Mouse (Mus musculus): ENCODE results near the gene Hypk. TPM values are rescaled to one million over a fixed set of nuclear protein-coding genes. Genes with fewer than 3 reads are reported as not detected.
A peak's percentile ranks its signal among the peaks of the same experiment; 100 is the strongest.

Gene Hypk
- polyA plus RNA-seq, 1 experiment, result 3.2 TPM

- no peak for TF ChIP-seq POLR2A (IDR thresholded peaks at IDR 0.05; ENCODE audit: low read depth, low read length)
- TF ChIP-seq CTCF (IDR thresholded peaks at IDR 0.05; ENCODE audit: extremely low read depth, insufficient read depth, insufficient read length, insufficient replicate concordance), result no peak
- 84% methylated on average over 4 of the region's 4 CpGs for WGBS
- Histone ChIP-seq H3K27me3 (ENCODE audit: control insufficient read depth, insufficient read depth, low read length) (no peaks in the 10 kb centered on the region), H3K27ac (ENCODE audit: insufficient read depth, low read length) (no peak overlapping the region), H3K36me3 (ENCODE audit: control insufficient read depth, insufficient read depth, low read length) (peaks cover 19% of the 10 kb centered on the region), H3K4me3 (ENCODE audit: extremely low read depth, insufficient read depth, insufficient read length) (no peak overlapping the region), H3K4me1 (ENCODE audit: control insufficient read depth, insufficient read depth, insufficient read length) (peaks cover 5% of the 10 kb centered on the region; the same call in 1 of the 2 replicates)
- DNase-seq (ENCODE audit: low read depth in 1 of 2, low spot score in 2 of 2), result no peak
These were observed 13.3 kb upstream of the Hypk start for GRCm38 (mm10) chr2:121439746-121440145.

GRCm38 (mm10) chr2:121440834-121441605 is 12.1 kb upstream of the Hypk start:
- peaks cover 5% of the 10 kb centered on the region; the same call in 1 of the 2 replicates for H3K4me1 ChIP-seq (ENCODE audit: control insufficient read depth, insufficient read depth, insufficient read length)
- 74% methylated on average over 5 of the region's 5 CpGs for WGBS
- no peaks in the 10 kb centered on the region for H3K27me3 ChIP-seq (ENCODE audit: control insufficient read depth, insufficient read depth, low read length)
- no peak for DNase-seq (ENCODE audit: low read depth in 1 of 2, low spot score in 2 of 2)
- TF ChIP-seq CTCF (IDR thresholded peaks at IDR 0.05; ENCODE audit: extremely low read depth, insufficient read depth, insufficient read length, insufficient replicate concordance) (no peak), POLR2A (IDR thresholded peaks at IDR 0.05; ENCODE audit: low read depth, low read length) (no peak)
- H3K27ac ChIP-seq (ENCODE audit: insufficient read depth, low read length), result no peak overlapping the region
- peaks cover 12% of the 10 kb centered on the region for H3K36me3 ChIP-seq (ENCODE audit: control insufficient read depth, insufficient read depth, low read length)
- H3K4me3 ChIP-seq (ENCODE audit: extremely low read depth, insufficient read depth, insufficient read length), result no peak overlapping the region

GRCm38 (mm10) chr2:121441800-121442199 is 11.3 kb upstream of the Hypk start:
- WGBS, result 14% methylated on average over 11 of the region's 11 CpGs
- DNase-seq (ENCODE audit: low read depth in 1 of 2, low spot score in 2 of 2), result peak; percentile 74 to 76
- no peaks in the 10 kb centered on the region for H3K27me3 ChIP-seq (ENCODE audit: control insufficient read depth, insufficient read depth, low read length)
- TF ChIP-seq POLR2A (IDR thresholded peaks at IDR 0.05; ENCODE audit: low read depth, low read length), result no peak
- no peak for TF ChIP-seq CTCF (IDR thresholded peaks at IDR 0.05; ENCODE audit: extremely low read depth, insufficient read depth, insufficient read length, insufficient replicate concordance)
- H3K4me1 ChIP-seq (ENCODE audit: control insufficient read depth, insufficient read depth, insufficient read length), result peaks cover 5% of the 10 kb centered on the region; the same call in 1 of the 2 replicates
- H3K4me3 ChIP-seq (ENCODE audit: extremely low read depth, insufficient read depth, insufficient read length), result peak overlapping the region; percentile 69
- H3K36me3 ChIP-seq (ENCODE audit: control insufficient read depth, insufficient read depth, low read length), result peaks cover 11% of the 10 kb centered on the region
- peak overlapping the region; percentile 57 for H3K27ac ChIP-seq (ENCODE audit: insufficient read depth, low read length)

GRCm38 (mm10) chr2:121442259-121443067 is 10.6 kb upstream of the Hypk start:
- DNase-seq (ENCODE audit: low read depth in 1 of 2, low spot score in 2 of 2), result peak; percentile 53 to 81
- WGBS, result 1% methylated on average over 30 of the region's 30 CpGs

GRCm38 (mm10) chr2:121443068-121443349 is 10.1 kb upstream of the Hypk start:
- Histone ChIP-seq H3K36me3 (ENCODE audit: control insufficient read depth, insufficient read depth, low read length) (peaks cover 7% of the 10 kb centered on the region), H3K4me1 (ENCODE audit: control insufficient read depth, insufficient read depth, insufficient read length) (peaks cover 5% of the 10 kb centered on the region; the same call in 1 of the 2 replicates), H3K27ac (ENCODE audit: insufficient read depth, low read length) (peak overlapping the region; percentile 58), H3K27me3 (ENCODE audit: control insufficient read depth, insufficient read depth, low read length) (no peaks in the 10 kb centered on the region), H3K4me3 (ENCODE audit: extremely low read depth, insufficient read depth, insufficient read length) (peak overlapping the region; percentile 69; the same call in 1 of the 2 replicates)
- WGBS, result 6% methylated on average over 8 of the region's 8 CpGs
- peak in 1 of 2 experiments; percentile 8 for DNase-seq (ENCODE audit: low read depth in 1 of 2, low spot score in 2 of 2)
- TF ChIP-seq POLR2A (IDR thresholded peaks at IDR 0.05; ENCODE audit: low read depth, low read length), result no peak
- TF ChIP-seq CTCF (IDR thresholded peaks at IDR 0.05; ENCODE audit: extremely low read depth, insufficient read depth, insufficient read length, insufficient replicate concordance), result no peak

More at GRCm38 (mm10) chr2:121442259-121443067, 10.6 kb upstream of the Hypk start:
- H3K27me3 ChIP-seq (ENCODE audit: control insufficient read depth, insufficient read depth, low read length), result no peaks in the 10 kb centered on the region
- H3K4me3 ChIP-seq (ENCODE audit: extremely low read depth, insufficient read depth, insufficient read length), result peak overlapping the region; percentile 69
- TF ChIP-seq CTCF (IDR thresholded peaks at IDR 0.05; ENCODE audit: extremely low read depth, insufficient read depth, insufficient read length, insufficient replicate concordance) (no peak), POLR2A (IDR thresholded peaks at IDR 0.05; ENCODE audit: low read depth, low read length) (no peak)
- peaks cover 11% of the 10 kb centered on the region for H3K36me3 ChIP-seq (ENCODE audit: control insufficient read depth, insufficient read depth, low read length)
- peaks cover 5% of the 10 kb centered on the region; the same call in 1 of the 2 replicates for H3K4me1 ChIP-seq (ENCODE audit: control insufficient read depth, insufficient read depth, insufficient read length)
- H3K27ac ChIP-seq (ENCODE audit: insufficient read depth, low read length), result peak overlapping the region; percentile 58

GRCm38 (mm10) chr2:121444178-121444577 is 8.9 kb upstream of the Hypk start, which contains the start of gene Ell3:
TSS of gene Ell3 (minus strand) at chr2:121444278.
- no peak for DNase-seq (ENCODE audit: low read depth in 1 of 2, low spot score in 2 of 2)
- no peak within 1 kb of the TSS for H3K4me3 ChIP-seq (ENCODE audit: extremely low read depth, insufficient read depth, insufficient read length)
- no peak within 1 kb of the TSS for H3K27ac ChIP-seq (ENCODE audit: insufficient read depth, low read length)
- peaks cover 5% of the 10 kb centered on the region; the same call in 1 of the 2 replicates for H3K4me1 ChIP-seq (ENCODE audit: control insufficient read depth, insufficient read depth, insufficient read length)
- H3K27me3 ChIP-seq (ENCODE audit: control insufficient read depth, insufficient read depth, low read length), result no peaks in the 10 kb centered on the region
- peaks cover 3% of the 10 kb centered on the region for H3K36me3 ChIP-seq (ENCODE audit: control insufficient read depth, insufficient read depth, low read length)
- no peak for TF ChIP-seq CTCF (IDR thresholded peaks at IDR 0.05; ENCODE audit: extremely low read depth, insufficient read depth, insufficient read length, insufficient replicate concordance)
- no peak for TF ChIP-seq POLR2A (IDR thresholded peaks at IDR 0.05; ENCODE audit: low read depth, low read length)
- WGBS, result 91% methylated on average over 1 of the region's 1 CpGs
